Comparison of ENCODE assay signal across 9 mouse cellular contexts in genomic region chr2:13117896-13118295, GRCm38 (mm10).
"Had no signal": no experiment of that assay in that cellular context is flagged by ENCODE, and none has a peak within 500 bp of the region (broad histone marks: within the 10 kb centered on the region; RNA-seq: fewer than 3 reads in every experiment).

No protein-coding gene starts in this region.

- DNase-seq: liver, postnatal 0 days; lung, adult 2 months; lung, postnatal 14 days; lung, postnatal 36 days; midbrain, embryonic 14.5 days; right cerebral cortex, postnatal 14 days; thymus, adult 2 months; thymus, postnatal 25 days; thymus, postnatal 4 days had no signal
